Mouse (Mus musculus): ENCODE results near the gene Cxadr. TPM values are rescaled to one million over a fixed set of nuclear protein-coding genes. Genes with fewer than 3 reads are reported as not detected.

Cxadr gene
- polyA plus RNA-seq, 1 experiment: not detected

- TF ChIP-seq GATA1 (IDR thresholded peaks at IDR 0.05; ENCODE audit: low read length): no peak
These were observed 24.9 kb downstream of the Cxadr start for GRCm38 (mm10) chr16:78325972-78326848.

GRCm38 (mm10) chr16:78327562-78327961 lies 26.3 kb downstream of the Cxadr start:
- no peak for TF ChIP-seq GATA1 (IDR thresholded peaks at IDR 0.05; ENCODE audit: low read length)

- TF ChIP-seq GATA1 (IDR thresholded peaks at IDR 0.05; ENCODE audit: low read length): no peak
These were observed 26.7 kb downstream of the Cxadr start for GRCm38 (mm10) chr16:78327999-78328398.

GRCm38 (mm10) chr16:78337226-78337625 lies 35.9 kb downstream of the Cxadr start:
- no peak for TF ChIP-seq GATA1 (IDR thresholded peaks at IDR 0.05; ENCODE audit: low read length)

GRCm38 (mm10) chr16:78341356-78341755 lies 40.1 kb downstream of the Cxadr start:
- no peak for TF ChIP-seq GATA1 (IDR thresholded peaks at IDR 0.05; ENCODE audit: low read length)

- TF ChIP-seq GATA1 (IDR thresholded peaks at IDR 0.05; ENCODE audit: low read length): no peak
These were observed 41.5 kb downstream of the Cxadr start for GRCm38 (mm10) chr16:78342767-78343166.

GRCm38 (mm10) chr16:78343792-78344191 lies 42.5 kb downstream of the Cxadr start:
- no peak for TF ChIP-seq GATA1 (IDR thresholded peaks at IDR 0.05; ENCODE audit: low read length)

- no peak for TF ChIP-seq GATA1 (IDR thresholded peaks at IDR 0.05; ENCODE audit: low read length)
These were observed 45.5 kb downstream of the Cxadr start for GRCm38 (mm10) chr16:78346662-78347327.

- no peak for TF ChIP-seq GATA1 (IDR thresholded peaks at IDR 0.05; ENCODE audit: low read length)
These were observed 46.1 kb downstream of the Cxadr start for GRCm38 (mm10) chr16:78347328-78347926.

GRCm38 (mm10) chr16:78357757-78358156 lies 56.5 kb downstream of the Cxadr start:
- TF ChIP-seq GATA1 (IDR thresholded peaks at IDR 0.05; ENCODE audit: low read length): no peak

- no peak for TF ChIP-seq GATA1 (IDR thresholded peaks at IDR 0.05; ENCODE audit: low read length)
These were observed 60.2 kb downstream of the Cxadr start for GRCm38 (mm10) chr16:78361466-78361865.

GRCm38 (mm10) chr16:78371491-78372046 lies 70.3 kb downstream of the Cxadr start:
- TF ChIP-seq GATA1 (IDR thresholded peaks at IDR 0.05; ENCODE audit: low read length): no peak

- no peak for TF ChIP-seq GATA1 (IDR thresholded peaks at IDR 0.05; ENCODE audit: low read length)
These were observed 71.5 kb downstream of the Cxadr start for GRCm38 (mm10) chr16:78372786-78373185.

- no peak for TF ChIP-seq GATA1 (IDR thresholded peaks at IDR 0.05; ENCODE audit: low read length)
These were observed 72.5 kb downstream of the Cxadr start for GRCm38 (mm10) chr16:78373743-78374142.

- TF ChIP-seq GATA1 (IDR thresholded peaks at IDR 0.05; ENCODE audit: low read length): no peak
These were observed 73.9 kb downstream of the Cxadr start for GRCm38 (mm10) chr16:78375222-78375621.

All from G1E-ER4 (cell line).